16 mouse cellular contexts compared by ENCODE assay signal in genomic region chr8:104411972-104412371, GRCm38 (mm10).
"Had no signal": no experiment of that assay in that cellular context is flagged by ENCODE, and none has a peak within 500 bp of the region (broad histone marks: within the 10 kb centered on the region; RNA-seq: fewer than 3 reads in every experiment).

No protein-coding gene starts in this region.

- H3K4me3 ChIP-seq: limb, embryonic 15.5 days; liver, embryonic 13.5 days; lung, embryonic 15.5 days; megakaryocyte, embryonic 14.5 days; midbrain, embryonic 12.5 days; neural tube, embryonic 13.5 days had no signal

- H3K9ac ChIP-seq: limb, embryonic 15.5 days; liver, embryonic 13.5 days; liver, postnatal 0 days; lung, embryonic 15.5 days; midbrain, embryonic 12.5 days; neural tube, embryonic 13.5 days had no signal

- H3K27me3 ChIP-seq: limb, embryonic 15.5 days; liver, embryonic 13.5 days; lung, embryonic 15.5 days; midbrain, embryonic 12.5 days; neural tube, embryonic 13.5 days had no signal

- H3K36me3 ChIP-seq: liver, embryonic 13.5 days had no signal

- H3K27ac ChIP-seq: kidney, postnatal 0 days; limb, embryonic 15.5 days; liver, embryonic 13.5 days; lung, embryonic 15.5 days; macrophage; midbrain, embryonic 12.5 days; neural tube, embryonic 13.5 days; stomach, postnatal 0 days had no signal

- H3K4me2 ChIP-seq: limb, embryonic 15.5 days; liver, embryonic 13.5 days; lung, embryonic 15.5 days; midbrain, embryonic 12.5 days; neural tube, embryonic 13.5 days had no signal

- H3K9me3 ChIP-seq: limb, embryonic 15.5 days; liver, embryonic 13.5 days; lung, embryonic 15.5 days; midbrain, embryonic 12.5 days; neural tube, embryonic 13.5 days had no signal

- H3K4me1 ChIP-seq: limb, embryonic 15.5 days; lung, embryonic 15.5 days; midbrain, embryonic 12.5 days; neural tube, embryonic 13.5 days had no signal

- ATAC-seq: inflammation-experienced regulatory T-cells, adult 6 months; liver, postnatal 0 days had no signal

- DNase-seq: kidney, adult 11 months; kidney, adult 9 months; kidney, postnatal 36 days; liver, embryonic 13.5 days; liver, postnatal 0 days; lung, postnatal 14 days; thymus, postnatal 4 days had no signal
